Mouse (Mus musculus) stomach, embryonic 15.5 days (tissue): ENCODE measurements around the gene Slc11a2. TPM values are rescaled to one million over a fixed set of nuclear protein-coding genes. Genes with fewer than 3 reads are reported as not detected.
"Not testable (repeated sequence)": the region's sequence is repeated elsewhere in the genome, so short reads cannot be mapped to it uniquely, and the experiment has no call there.

Experiments
- ATAC-seq: fragments of 200-750 bp; cut with Nextera tagmentation; 2 replicates; pipeline ENCODE4 v1.8.0; 2017; ENCODE audit warnings: low read depth, moderate number of reproducible peaks, moderate TSS enrichment; ENCODE audit not compliant: insufficient read depth, low FRiP score
- H3K27ac ChIP-seq: fragments of 300-500 bp; sonication (generic); 2 replicates; pipeline ENCODE4 v1.5.1; 2015; ENCODE audit warnings: mild to moderate bottlenecking, inconsistent platforms
- H3K27me3 ChIP-seq: fragments of 300-500 bp; sonication (generic); replicated peaks from 2 replicates; pipeline ENCODE4 v1.6.1; 2015; ENCODE audit warnings: inconsistent platforms
- H3K36me3 ChIP-seq: fragments of 300-500 bp; sonication (generic); 2 replicates; pipeline ENCODE4 v1.6.1; 2015; ENCODE audit warnings: inconsistent platforms
- H3K4me1 ChIP-seq: fragments of 300-500 bp; sonication (generic); 2 replicates; pipeline ENCODE4 v1.6.1; 2015; ENCODE audit warnings: inconsistent platforms
- H3K4me2 ChIP-seq: fragments of 300-500 bp; sonication (generic); 2 replicates; pipeline ENCODE4 v1.6.1; 2015; ENCODE audit warnings: mild to moderate bottlenecking, inconsistent platforms
- H3K4me3 ChIP-seq: fragments of 300-500 bp; sonication (generic); replicated peaks from 2 replicates; pipeline ENCODE4 v1.5.1; 2015; ENCODE audit warnings: inconsistent platforms
- H3K9ac ChIP-seq: fragments of 300-500 bp; sonication (generic); 2 replicates; pipeline ENCODE4 v1.6.1; 2015; ENCODE audit warnings: inconsistent platforms
- H3K9me3 ChIP-seq: fragments of 300-500 bp; sonication (generic); 2 replicates; pipeline ENCODE4 v1.6.1; 2016; ENCODE audit warnings: inconsistent platforms
- WGBS: fragments of 180-500 bp; shearing (Covaris S2); methylation state at CpG from one replicate; pipeline ENCODE4 v1.1.7; 2015; 5-methylcytosine and 5-hydroxymethylcytosine counted together
- polyA plus RNA-seq: library from polyadenylated mRNA; unstranded; fragments of >200 nt; fragmentation: Nextera tagmentation; extraction: Ambion mirVana; gene quantifications from 2 replicates; pipeline ENCODE4 v1.2.1, GENCODE M21; 2015

Slc11a2 gene
- polyA plus RNA-seq, 1 experiment from 2014 or later = 24.0 TPM

GRCm38 (mm10) chr15:100395561-100395960 lies 29.3 kb downstream of the Slc11a2 start:
- Histone ChIP-seq H3K4me3 (no peak overlapping the region), H3K4me1 (no peaks in the 10 kb centered on the region), H3K27me3 (no peaks in the 10 kb centered on the region), H3K36me3 (peaks cover 50% of the 10 kb centered on the region), H3K9me3 (no peaks in the 10 kb centered on the region), H3K9ac (no peak overlapping the region), H3K27ac (no peak overlapping the region), H3K4me2 (no peak overlapping the region)
- 97% methylated on average over 3 of the region's 3 CpGs for WGBS
- ATAC-seq = no peak

- Histone ChIP-seq H3K36me3 (peaks cover 27% of the 10 kb centered on the region), H3K4me1 (no peaks in the 10 kb centered on the region), H3K9me3 (no peaks in the 10 kb centered on the region), H3K9ac (no peak overlapping the region), H3K4me2 (no peak overlapping the region), H3K4me3 (no peak overlapping the region), H3K27me3 (no peaks in the 10 kb centered on the region), H3K27ac (no peak overlapping the region)
- WGBS = 79% methylated on average over 11 of the region's 11 CpGs
- no peak for ATAC-seq
Observed at GRCm38 (mm10) chr15:100393016-100393415, 31.9 kb downstream of the Slc11a2 start.

- no peak overlapping the region for H3K4me2 ChIP-seq
- no peaks in the 10 kb centered on the region for H3K9me3 ChIP-seq
- no peak overlapping the region for H3K4me3 ChIP-seq
- peaks cover 15% of the 10 kb centered on the region for H3K36me3 ChIP-seq
- no peak overlapping the region for H3K9ac ChIP-seq
- 89% methylated on average over 7 of the region's 7 CpGs for WGBS
- no peak overlapping the region for H3K27ac ChIP-seq
- no peaks in the 10 kb centered on the region for H3K4me1 ChIP-seq
- no peaks in the 10 kb centered on the region for H3K27me3 ChIP-seq
- ATAC-seq = peak; percentile 75; the same call in 1 of the 2 replicates
Observed at GRCm38 (mm10) chr15:100391599-100391998, 33.3 kb downstream of the Slc11a2 start.

GRCm38 (mm10) chr15:100391066-100391465 lies 33.8 kb downstream of the Slc11a2 start:
- H3K9ac ChIP-seq = no peak overlapping the region
- H3K36me3 ChIP-seq = peaks cover 10% of the 10 kb centered on the region
- no peaks in the 10 kb centered on the region for H3K4me1 ChIP-seq
- no peak overlapping the region for H3K4me2 ChIP-seq
- H3K27ac ChIP-seq = no peak overlapping the region
- H3K9me3 ChIP-seq = no peaks in the 10 kb centered on the region
- no peak for ATAC-seq
- no peaks in the 10 kb centered on the region for H3K27me3 ChIP-seq
- H3K4me3 ChIP-seq = no peak overlapping the region
- 63% methylated on average over 7 of the region's 7 CpGs for WGBS

GRCm38 (mm10) chr15:100388886-100389285 lies 36.0 kb downstream of the Slc11a2 start:
- Histone ChIP-seq H3K4me1 (no peaks in the 10 kb centered on the region), H3K9ac (no peak overlapping the region), H3K4me3 (no peak overlapping the region), H3K4me2 (no peak overlapping the region), H3K27me3 (no peaks in the 10 kb centered on the region), H3K9me3 (no peaks in the 10 kb centered on the region), H3K36me3 (peaks cover 1% of the 10 kb centered on the region), H3K27ac (no peak overlapping the region)
- WGBS = 64% methylated on average over 9 of the region's 9 CpGs
- ATAC-seq = no peak

GRCm38 (mm10) chr15:100388224-100388835 lies 36.5 kb downstream of the Slc11a2 start:
- Histone ChIP-seq H3K9ac (no peak overlapping the region), H3K9me3 (no peaks in the 10 kb centered on the region), H3K36me3 (no peaks in the 10 kb centered on the region), H3K27me3 (no peaks in the 10 kb centered on the region), H3K4me3 (no peak overlapping the region), H3K4me1 (no peaks in the 10 kb centered on the region), H3K27ac (no peak overlapping the region), H3K4me2 (no peak overlapping the region)
- 84% methylated on average over 16 of the region's 16 CpGs for WGBS
- ATAC-seq = no peak

GRCm38 (mm10) chr15:100387544-100388223 lies 37.2 kb downstream of the Slc11a2 start:
- Histone ChIP-seq H3K4me2 (no peak overlapping the region), H3K9me3 (no peaks in the 10 kb centered on the region), H3K9ac (no peak overlapping the region), H3K27me3 (no peaks in the 10 kb centered on the region), H3K4me1 (no peaks in the 10 kb centered on the region), H3K27ac (no peak overlapping the region), H3K36me3 (no peaks in the 10 kb centered on the region), H3K4me3 (no peak overlapping the region)
- ATAC-seq = no peak
- 86% methylated on average over 17 of the region's 17 CpGs for WGBS

- Histone ChIP-seq H3K9ac (no peak overlapping the region), H3K36me3 (no peaks in the 10 kb centered on the region), H3K9me3 (no peaks in the 10 kb centered on the region), H3K4me2 (no peak overlapping the region), H3K4me1 (no peaks in the 10 kb centered on the region), H3K27ac (no peak overlapping the region), H3K27me3 (no peaks in the 10 kb centered on the region), H3K4me3 (no peak overlapping the region)
- WGBS = 90% methylated on average over 9 of the region's 9 CpGs
- no peak for ATAC-seq
Observed at GRCm38 (mm10) chr15:100385705-100386104, 39.2 kb downstream of the Slc11a2 start.

- Histone ChIP-seq H3K4me3 (no peak overlapping the region), H3K27me3 (no peaks in the 10 kb centered on the region), H3K9ac (no peak overlapping the region), H3K27ac (no peak overlapping the region), H3K9me3 (no peaks in the 10 kb centered on the region), H3K4me1 (no peaks in the 10 kb centered on the region), H3K36me3 (no peaks in the 10 kb centered on the region), H3K4me2 (no peak overlapping the region)
- 55% methylated on average over 2 of the region's 2 CpGs for WGBS
- ATAC-seq = peak; percentile 53; the same call in 1 of the 2 replicates
Observed at GRCm38 (mm10) chr15:100380104-100380503, 44.8 kb downstream of the Slc11a2 start.

DNA sequence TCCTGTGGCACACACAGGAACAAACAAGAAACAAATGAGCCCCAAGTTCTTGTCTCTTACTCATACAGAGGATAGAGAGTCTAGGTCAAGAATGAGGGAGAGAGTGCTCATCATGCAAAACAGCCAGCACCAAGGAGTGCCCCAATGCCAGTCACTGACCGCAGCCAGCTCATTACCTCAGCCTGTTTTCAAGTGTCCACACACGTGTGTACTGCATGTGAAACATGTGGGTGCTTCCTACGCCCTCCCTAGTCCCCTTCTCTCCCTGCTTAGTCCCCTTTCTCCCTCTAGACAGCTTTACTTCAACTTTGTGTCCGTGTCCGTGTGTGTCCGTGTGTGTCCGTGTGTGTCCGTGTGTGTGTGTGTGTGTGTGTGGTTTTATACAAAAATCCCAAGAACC lies 45.2 kb downstream of the Slc11a2 start:
- no peak overlapping the region for H3K4me2 ChIP-seq
- no peaks in the 10 kb centered on the region for H3K36me3 ChIP-seq
- H3K4me3 ChIP-seq = no peak overlapping the region
- H3K4me1 ChIP-seq = no peaks in the 10 kb centered on the region
- H3K27me3 ChIP-seq = no peaks in the 10 kb centered on the region
- 85% methylated on average over 8 of the region's 8 CpGs for WGBS
- H3K9ac ChIP-seq = no peak overlapping the region
- H3K9me3 ChIP-seq = no peaks in the 10 kb centered on the region
- H3K27ac ChIP-seq = no peak overlapping the region
- no peak for ATAC-seq

DNA sequence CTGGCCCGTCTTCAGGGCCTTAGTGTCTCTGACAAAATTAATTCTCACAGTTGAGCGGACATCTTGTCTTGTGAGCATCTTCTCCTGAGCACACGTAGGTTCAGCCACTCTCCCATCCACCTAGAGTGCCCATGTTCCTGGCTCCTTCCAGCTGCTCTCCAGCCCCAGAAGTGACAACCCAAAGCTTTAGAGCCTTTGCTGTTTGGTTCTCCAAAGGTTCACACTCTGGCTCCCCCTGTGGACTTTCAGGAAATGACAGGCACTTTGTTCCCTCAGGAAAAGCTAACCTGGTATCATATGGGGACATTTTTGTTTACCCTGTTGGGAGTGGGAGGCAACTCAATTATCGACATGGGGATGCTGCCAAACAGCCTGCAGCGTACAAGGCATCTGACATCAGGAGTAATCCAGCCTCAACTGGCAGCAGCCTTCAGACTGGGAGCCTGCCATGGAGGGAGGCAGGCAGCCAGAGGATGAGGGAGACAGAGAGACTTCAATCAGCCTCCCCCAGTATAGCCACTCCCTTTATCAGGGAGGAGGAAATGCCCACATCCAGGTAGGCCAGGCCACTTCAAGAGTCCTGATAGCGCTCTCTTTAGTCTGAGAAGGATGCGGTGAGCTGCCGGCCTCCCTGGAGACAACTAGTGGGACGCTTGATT lies 46.9 kb downstream of the Slc11a2 start:
- H3K9ac ChIP-seq, H3K4me3 ChIP-seq, H3K9me3 ChIP-seq, H3K27ac ChIP-seq, H3K36me3 ChIP-seq, H3K4me2 ChIP-seq, H3K4me1 ChIP-seq, ATAC-seq, H3K27me3 ChIP-seq: not testable (repeated sequence)
- 47% methylated on average over 4 of the region's 9 CpGs for WGBS

- no peaks in the 10 kb centered on the region for H3K9me3 ChIP-seq
- no peak overlapping the region for H3K27ac ChIP-seq
- H3K4me3 ChIP-seq = no peak overlapping the region
- no peaks in the 10 kb centered on the region for H3K4me1 ChIP-seq
- H3K36me3 ChIP-seq = no peaks in the 10 kb centered on the region
- H3K9ac ChIP-seq = no peak overlapping the region
- no peak overlapping the region for H3K4me2 ChIP-seq
- WGBS = 33% methylated on average over 5 of the region's 5 CpGs
- ATAC-seq = no peak
- H3K27me3 ChIP-seq = no peaks in the 10 kb centered on the region
Observed at GRCm38 (mm10) chr15:100375066-100375465, 49.8 kb downstream of the Slc11a2 start.
